Comparison of ENCODE assay signal across 31 mouse cellular contexts in genomic region chr1:175433128-175433527, GRCm38 (mm10). TPM values are rescaled to one million over a fixed set of nuclear protein-coding genes. Genes with fewer than 3 reads are reported as not detected.
A peak's percentile ranks its signal among the peaks of the same experiment; 100 is the strongest.
DNase-seq lines count a peak whose midpoint lies in the region; ATAC-seq and TF ChIP-seq lines count a peak whose summit lies in the region.
"Had no signal": no experiment of that assay in that cellular context is flagged by ENCODE, and none has a peak within 500 bp of the region (broad histone marks: within the 10 kb centered on the region; RNA-seq: fewer than 3 reads in every experiment).

No protein-coding gene starts in this region.

- H3K4me1 ChIP-seq in hindbrain, embryonic 16.5 days (ENCODE audit: control insufficient read depth, insufficient read depth, low read depth, low read length), result no peaks in the 10 kb centered on the region; the same call in 1 of the 2 replicates
- no peaks in the 10 kb centered on the region for H3K4me1 ChIP-seq in hindbrain, embryonic 11.5 days (replicated peaks; ENCODE audit: control insufficient read depth, insufficient read depth, low read length)
- H3K4me1 ChIP-seq in midbrain, postnatal 0 days (ENCODE audit: insufficient read depth, low read length), result no peaks in the 10 kb centered on the region
- no peaks in the 10 kb centered on the region for H3K4me1 ChIP-seq in midbrain, embryonic 11.5 days (ENCODE audit: control insufficient read depth, insufficient read depth, low read length)
- H3K4me1 ChIP-seq: embryonic facial prominence, embryonic 10.5 days; embryonic facial prominence, embryonic 15.5 days; heart, embryonic 13.5 days; liver, embryonic 12.5 days; megakaryocyte, embryonic 14.5 days; midbrain, embryonic 13.5 days had no signal

- H3K27me3 ChIP-seq in hindbrain, embryonic 16.5 days (replicated peaks; ENCODE audit: control insufficient read depth, insufficient read depth, low read length), result no peaks in the 10 kb centered on the region
- no peaks in the 10 kb centered on the region for H3K27me3 ChIP-seq in hindbrain, embryonic 11.5 days (ENCODE audit: control insufficient read depth, insufficient read depth, low read length)
- no peaks in the 10 kb centered on the region for H3K27me3 ChIP-seq in midbrain, postnatal 0 days (ENCODE audit: insufficient read depth, low read length)
- H3K27me3 ChIP-seq in midbrain, embryonic 11.5 days (ENCODE audit: control insufficient read depth, insufficient read depth, low read length), result no peaks in the 10 kb centered on the region
- H3K27me3 ChIP-seq: embryonic facial prominence, embryonic 15.5 days; heart, embryonic 13.5 days; liver, embryonic 12.5 days; megakaryocyte, embryonic 14.5 days; midbrain, embryonic 13.5 days; neural tube, embryonic 12.5 days had no signal

- ATAC-seq in hindbrain, embryonic 16.5 days, result 0 out of 2 replicates have a peak, but pooled peaks have one; percentile 22
- ATAC-seq in hindbrain, embryonic 11.5 days (ENCODE audit: low FRiP score), result no peak
- peak; percentile 45; the same call in 1 of the 2 replicates for ATAC-seq in midbrain, postnatal 0 days (ENCODE audit: low FRiP score)
- ATAC-seq in midbrain, embryonic 11.5 days (ENCODE audit: low FRiP score), result no peak
- ATAC-seq: CD4-positive, CD25-positive, alpha-beta regulatory T cell, adult 4 months; forebrain, embryonic 14.5 days; inflammation-experienced regulatory T-cells, adult 6 months; liver, embryonic 12.5 days; liver, postnatal 0 days; midbrain, embryonic 13.5 days had no signal

- no peak overlapping the region for H3K4me2 ChIP-seq in hindbrain, embryonic 16.5 days (ENCODE audit: low read length)
- H3K4me2 ChIP-seq in hindbrain, embryonic 11.5 days (replicated peaks; ENCODE audit: low read depth, low read length), result no peak overlapping the region
- no peak overlapping the region for H3K4me2 ChIP-seq in midbrain, postnatal 0 days (ENCODE audit: low read depth, low read length, poor library complexity, severe bottlenecking)
- no peak overlapping the region for H3K4me2 ChIP-seq in midbrain, embryonic 11.5 days
- H3K4me2 ChIP-seq: embryonic facial prominence, embryonic 15.5 days; heart, embryonic 13.5 days; liver, embryonic 12.5 days; midbrain, embryonic 13.5 days; neural tube, embryonic 12.5 days had no signal

- DNase-seq in cerebellum, postnatal 14 days, result peak; percentile 20 to 40
- no peak for DNase-seq in cerebellum, adult 11-12 months
- DNase-seq in hindbrain, embryonic 11.5 days (ENCODE audit: low spot score), result no peak
- DNase-seq in midbrain, postnatal 0 days (ENCODE audit: low spot score), result no peak
- DNase-seq in midbrain, embryonic 11.5 days (ENCODE audit: low spot score, missing footprints), result no peak
- no peak for DNase-seq in embryo, embryonic 10 days (ENCODE audit: low spot score)
- DNase-seq: adrenal gland, postnatal 14 days; cerebellum, adult 18-20 months; gastrocnemius, postnatal 10 days; heart, postnatal 10 days; kidney, adult 11 months; kidney, postnatal 14 days; layer of hippocampus, adult 9-11 months; liver, postnatal 0 days; lung, postnatal 36 days; retina, postnatal 1 day; right cerebral cortex, postnatal 14 days; thymus, postnatal 4 days had no signal

- no peak overlapping the region for H3K9ac ChIP-seq in hindbrain, embryonic 16.5 days (ENCODE audit: low read depth, low read length)
- H3K9ac ChIP-seq in hindbrain, embryonic 11.5 days (ENCODE audit: low read depth, low read length), result no peak overlapping the region
- no peak overlapping the region for H3K9ac ChIP-seq in midbrain, postnatal 0 days (replicated peaks; ENCODE audit: low read length, poor library complexity, severe bottlenecking)
- no peak overlapping the region for H3K9ac ChIP-seq in midbrain, embryonic 11.5 days (ENCODE audit: low read length)
- H3K9ac ChIP-seq: embryonic facial prominence, embryonic 15.5 days; heart, embryonic 13.5 days; liver, embryonic 12.5 days; liver, postnatal 0 days; midbrain, embryonic 13.5 days; neural tube, embryonic 12.5 days had no signal

- 65% methylated on average over 6 of the region's 6 CpGs for WGBS in hindbrain, embryonic 16.5 days
- 81% methylated on average over 6 of the region's 6 CpGs for WGBS in hindbrain, embryonic 11.5 days
- 73% methylated on average over 6 of the region's 6 CpGs for WGBS in midbrain, postnatal 0 days
- 82% methylated on average over 6 of the region's 6 CpGs for WGBS in midbrain, embryonic 11.5 days

- no peaks in the 10 kb centered on the region for H3K9me3 ChIP-seq in hindbrain, embryonic 16.5 days (ENCODE audit: control insufficient read depth, low read length)
- H3K9me3 ChIP-seq in hindbrain, embryonic 11.5 days (ENCODE audit: control insufficient read depth, low read length), result no peaks in the 10 kb centered on the region
- H3K9me3 ChIP-seq in midbrain, postnatal 0 days (ENCODE audit: low read length), result no peaks in the 10 kb centered on the region
- H3K9me3 ChIP-seq in midbrain, embryonic 11.5 days (ENCODE audit: control insufficient read depth, low read length), result no peaks in the 10 kb centered on the region
- H3K9me3 ChIP-seq: embryonic facial prominence, embryonic 10.5 days; embryonic facial prominence, embryonic 15.5 days; heart, embryonic 13.5 days; liver, embryonic 12.5 days; midbrain, embryonic 13.5 days; neural tube, embryonic 12.5 days had no signal

- no peak overlapping the region for H3K4me3 ChIP-seq in hindbrain, embryonic 16.5 days (ENCODE audit: low read length)
- H3K4me3 ChIP-seq in hindbrain, embryonic 11.5 days (ENCODE audit: low read depth, low read length), result no peak overlapping the region
- no peak overlapping the region for H3K4me3 ChIP-seq in midbrain, postnatal 0 days (ENCODE audit: low read depth, low read length)
- H3K4me3 ChIP-seq in midbrain, embryonic 11.5 days (ENCODE audit: low read depth, low read length), result no peak overlapping the region
- H3K4me3 ChIP-seq: embryonic facial prominence, embryonic 10.5 days; embryonic facial prominence, embryonic 15.5 days; heart, embryonic 13.5 days; liver, embryonic 12.5 days; megakaryocyte, embryonic 14.5 days; midbrain, embryonic 13.5 days; neural tube, embryonic 12.5 days had no signal

- no peak for TF ChIP-seq CTCF in midbrain, postnatal 0 days (IDR thresholded peaks at IDR 0.05)

- H3K36me3 ChIP-seq in hindbrain, embryonic 16.5 days (ENCODE audit: control insufficient read depth, insufficient read depth, low read length), result no peaks in the 10 kb centered on the region
- H3K36me3 ChIP-seq in hindbrain, embryonic 11.5 days (ENCODE audit: control insufficient read depth, insufficient read depth, low read length), result no peaks in the 10 kb centered on the region
- H3K36me3 ChIP-seq in midbrain, postnatal 0 days (ENCODE audit: insufficient read depth, low read length), result no peaks in the 10 kb centered on the region
- no peaks in the 10 kb centered on the region for H3K36me3 ChIP-seq in midbrain, embryonic 11.5 days (ENCODE audit: control insufficient read depth, insufficient read depth, low read length)
- H3K36me3 ChIP-seq: embryonic facial prominence, embryonic 10.5 days; embryonic facial prominence, embryonic 15.5 days; heart, embryonic 13.5 days; liver, embryonic 12.5 days; midbrain, embryonic 13.5 days; neural tube, embryonic 12.5 days had no signal

- no peak overlapping the region for H3K27ac ChIP-seq in hindbrain, embryonic 16.5 days (ENCODE audit: low read depth, low read length)
- no peak overlapping the region for H3K27ac ChIP-seq in hindbrain, embryonic 11.5 days (ENCODE audit: low read depth, low read length)
- no peak overlapping the region for H3K27ac ChIP-seq in midbrain, postnatal 0 days (ENCODE audit: low read depth, low read length)
- H3K27ac ChIP-seq in midbrain, embryonic 11.5 days (ENCODE audit: low read depth, low read length), result no peak overlapping the region
- H3K27ac ChIP-seq: embryonic facial prominence, embryonic 10.5 days; embryonic facial prominence, embryonic 15.5 days; heart, embryonic 13.5 days; liver, embryonic 12.5 days; midbrain, embryonic 13.5 days; neural tube, embryonic 12.5 days had no signal

RNA-seq across cellular contexts. Expression of gene Rgs7, which starts 59.2 kb away (rescaled TPM):
- 42.9 and 46.5 TPM in 2 replicates for polyA plus RNA-seq in hindbrain, embryonic 16.5 days (2015; fragmentation: Nextera tagmentation; extraction: Ambion mirVana)
- 7.5 and 9.4 TPM in 2 replicates for polyA plus RNA-seq in hindbrain, embryonic 11.5 days (2014; fragmentation: Nextera tagmentation; extraction: Ambion mirVana)
- total RNA-seq in midbrain, postnatal 0 days (2014; rRNA removed), result 40.5 and 42.8 TPM in 2 replicates
- 48.1 and 50.3 TPM in 2 replicates for polyA plus RNA-seq in midbrain, postnatal 0 days (2015; fragmentation: Nextera tagmentation; extraction: Ambion mirVana)
- 4.9 and 6.0 TPM in 2 replicates for polyA plus RNA-seq in midbrain, embryonic 11.5 days (2014; fragmentation: Nextera tagmentation; extraction: Ambion mirVana)
- total RNA-seq: hematopoietic stem cell, adult 5-6 weeks had no signal
- polyA plus RNA-seq: CD4-positive, CD25-positive, alpha-beta regulatory T cell, adult 4 months; inflammation-experienced regulatory T-cells, adult 6 months; liver, postnatal 0 days; thymus, postnatal 0 days had no signal

Comparison
In these comparisons a context has a peak if more than half of its experiments do, and no peak if none do; other contexts are left out.
1. DNase-seq: peak in cerebellum, postnatal 14 days (2 of 2); none in cerebellum, adult 11-12 months (single experiment), hindbrain, embryonic 11.5 days (single experiment), midbrain, postnatal 0 days (single experiment), midbrain, embryonic 11.5 days (single experiment) and embryo, embryonic 10 days (single experiment).
2. ATAC-seq: peak in hindbrain, embryonic 16.5 days (single experiment) and midbrain, postnatal 0 days (single experiment); none in hindbrain, embryonic 11.5 days (single experiment) and midbrain, embryonic 11.5 days (single experiment).